Mouse (Mus musculus) liver, adult 2 months (tissue): ENCODE measurements around the gene Zc3h7b.

Experiments used
- CTCF ChIP-seq: fragments of 200-500 bp; IDR thresholded peaks from 2 replicates; pipeline ENCODE4 v1.5.1; 2011; ENCODE audit warnings: low read depth, low read length, control low read depth
- POLR2A ChIP-seq: fragments of 200-500 bp; IDR thresholded peaks from 2 replicates; pipeline ENCODE4 v1.6.1; 2011; ENCODE audit warnings: low read length, control low read depth; ENCODE audit not compliant: insufficient read depth; ENCODE audit errors: extremely low read depth

DNA sequence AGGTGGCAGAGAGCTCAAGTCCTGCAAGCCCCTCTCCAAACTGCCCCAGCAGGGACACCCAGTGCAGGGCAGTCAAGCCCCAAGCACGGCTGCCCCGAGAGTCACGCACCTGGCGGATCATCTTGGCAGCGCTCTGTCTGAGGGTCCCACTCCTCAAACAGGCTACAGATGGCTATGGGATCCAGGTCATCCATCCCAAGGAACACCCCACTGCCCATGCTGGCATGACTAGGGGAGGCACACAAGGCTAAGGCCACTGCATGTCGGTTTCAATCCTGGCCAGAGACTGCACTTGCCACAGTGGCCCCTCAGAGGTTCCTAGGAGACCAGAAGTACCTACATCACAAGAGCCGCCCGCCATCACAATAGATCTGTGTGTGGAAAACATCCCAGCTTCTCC lies 18.9 kb upstream of the Zc3h7b start:
- TF ChIP-seq POLR2A (no peak), CTCF (no peak)
